Mouse (Mus musculus) megakaryocyte, embryonic 14.5 days (primary cell): Measurements from ENCODE around the gene B4galt2.

ENCODE experiments used
- FLI1 ChIP-seq: IDR thresholded peaks from 2 replicates; pipeline ENCODE4 v1.6.1; 2012; ENCODE audit warnings: low read length, inconsistent platforms, mixed read lengths
- GATA1 ChIP-seq: IDR thresholded peaks from 3 replicates; pipeline ENCODE4 v1.6.1; 2012; ENCODE audit warnings: mixed read lengths, low read length, inconsistent platforms, borderline replicate concordance

- TF ChIP-seq GATA1 = no peak
- no peak for TF ChIP-seq FLI1
These were observed 4.6 kb downstream of the B4galt2 start for GRCm38 (mm10) chr4:117878703-117879102.
